9 mouse cellular contexts compared by ENCODE assay signal in genomic region chr14:59605671-59606353, GRCm38 (mm10). TPM values are rescaled to one million over a fixed set of nuclear protein-coding genes. Genes with fewer than 3 reads are reported as not detected.
DNase-seq lines count a peak whose midpoint lies in the region; ATAC-seq lines count a peak whose summit lies in the region.
"Had no signal": no experiment of that assay in that cellular context is flagged by ENCODE, and none has a peak within 500 bp of the region (broad histone marks: within the 10 kb centered on the region; RNA-seq: fewer than 3 reads in every experiment).

No protein-coding gene starts in this region.

- no peaks in the 10 kb centered on the region for H3K9me3 ChIP-seq in forebrain, embryonic 12.5 days
- no peaks in the 10 kb centered on the region for H3K9me3 ChIP-seq in hindbrain, embryonic 15.5 days
- H3K9me3 ChIP-seq in limb, embryonic 10.5 days (replicated peaks): no peaks in the 10 kb centered on the region
- H3K9me3 ChIP-seq: embryonic facial prominence, embryonic 13.5 days had no signal

- ATAC-seq in forebrain, embryonic 12.5 days (ENCODE audit: low FRiP score): peak; percentile 61; the same call in 1 of the 2 replicates
- ATAC-seq in hindbrain, embryonic 15.5 days (ENCODE audit: low FRiP score, low read depth): 0 out of 2 replicates have a peak, but pooled peaks have one; percentile 69

- DNase-seq in right cerebral cortex, adult 18-20 months: peak; percentile 53
- DNase-seq in right cerebral cortex, postnatal 25 days: no peak
- peak; percentile 49 for DNase-seq in c-Kit-positive CD71-positive TER-119-positive erythroid progenitor cells, embryonic 14.5 days (ENCODE audit: low spot score)
- peak; percentile 80 for DNase-seq in limb, embryonic 10.5 days (ENCODE audit: low spot score)
- DNase-seq in natural killer cell, adult 2 months (ENCODE audit: low spot score in 2 of 2): peak; percentile 47 to 74
- peak; percentile 11 to 31 for DNase-seq in thymus, adult 18-20 months

- peaks cover 15% of the 10 kb centered on the region; the same call in 1 of the 2 replicates for H3K27me3 ChIP-seq in forebrain, embryonic 12.5 days
- H3K27me3 ChIP-seq in hindbrain, embryonic 15.5 days: no peaks in the 10 kb centered on the region
- 0 out of 2 replicates have a peak, but pooled peaks cover 6% of the 10 kb centered on the region for H3K27me3 ChIP-seq in limb, embryonic 10.5 days (ENCODE audit: low read depth, poor library complexity, severe bottlenecking)

- 17% methylated on average over 5 of the region's 5 CpGs for WGBS in forebrain, embryonic 12.5 days
- WGBS in hindbrain, embryonic 15.5 days: 21% methylated on average over 5 of the region's 5 CpGs
- 23% methylated on average over 5 of the region's 5 CpGs for WGBS in limb, embryonic 10.5 days

- no peak overlapping the region for H3K9ac ChIP-seq in forebrain, embryonic 12.5 days
- H3K9ac ChIP-seq in hindbrain, embryonic 15.5 days: no peak overlapping the region
- H3K9ac ChIP-seq: embryonic facial prominence, embryonic 13.5 days had no signal

- H3K4me3 ChIP-seq in forebrain, embryonic 12.5 days (replicated peaks): no peak overlapping the region
- no peak overlapping the region for H3K4me3 ChIP-seq in hindbrain, embryonic 15.5 days
- H3K4me3 ChIP-seq in limb, embryonic 10.5 days: no peak overlapping the region
- H3K4me3 ChIP-seq: embryonic facial prominence, embryonic 13.5 days had no signal

- no peaks in the 10 kb centered on the region for H3K4me1 ChIP-seq in forebrain, embryonic 12.5 days
- H3K4me1 ChIP-seq in hindbrain, embryonic 15.5 days (replicated peaks): no peaks in the 10 kb centered on the region
- peaks cover 13% of the 10 kb centered on the region for H3K4me1 ChIP-seq in limb, embryonic 10.5 days
- H3K4me1 ChIP-seq: embryonic facial prominence, embryonic 13.5 days had no signal

- no peak overlapping the region for H3K27ac ChIP-seq in forebrain, embryonic 12.5 days
- no peak overlapping the region for H3K27ac ChIP-seq in hindbrain, embryonic 15.5 days (replicated peaks)
- no peak overlapping the region for H3K27ac ChIP-seq in limb, embryonic 10.5 days
- H3K27ac ChIP-seq: embryonic facial prominence, embryonic 13.5 days had no signal

- H3K36me3 ChIP-seq in forebrain, embryonic 12.5 days (replicated peaks): no peaks in the 10 kb centered on the region
- H3K36me3 ChIP-seq in hindbrain, embryonic 15.5 days: no peaks in the 10 kb centered on the region
- no peaks in the 10 kb centered on the region for H3K36me3 ChIP-seq in limb, embryonic 10.5 days
- H3K36me3 ChIP-seq: embryonic facial prominence, embryonic 13.5 days had no signal

- no peak overlapping the region for H3K4me2 ChIP-seq in forebrain, embryonic 12.5 days
- H3K4me2 ChIP-seq in hindbrain, embryonic 15.5 days: no peak overlapping the region
- H3K4me2 ChIP-seq: embryonic facial prominence, embryonic 13.5 days had no signal

RNA-seq across cellular contexts. Expression of gene Cdadc1, which starts 8.1 kb away (rescaled TPM):
- 28.1 and 32.4 TPM in 2 replicates for polyA plus RNA-seq in forebrain, embryonic 12.5 days (2016; fragmentation: Nextera tagmentation; extraction: Ambion mirVana)
- 30.1 and 32.4 TPM in 2 replicates for polyA plus RNA-seq in hindbrain, embryonic 15.5 days (2015; fragmentation: Nextera tagmentation; extraction: Ambion mirVana)
- 27.3 and 29.2 TPM in 2 replicates for polyA plus RNA-seq in limb, embryonic 10.5 days (2016; fragmentation: Nextera tagmentation; extraction: Ambion mirVana)

RNA-seq across cellular contexts. Expression of gene Shisa2, which starts 19.3 kb away (rescaled TPM):
- 51.5 and 60.9 TPM in 2 replicates for polyA plus RNA-seq in forebrain, embryonic 12.5 days (2016; fragmentation: Nextera tagmentation; extraction: Ambion mirVana)
- polyA plus RNA-seq in hindbrain, embryonic 15.5 days (2015; fragmentation: Nextera tagmentation; extraction: Ambion mirVana): 5.4 and 5.6 TPM in 2 replicates
- polyA plus RNA-seq in limb, embryonic 10.5 days (2016; fragmentation: Nextera tagmentation; extraction: Ambion mirVana): 13.0 and 22.5 TPM in 2 replicates
